Mouse (Mus musculus) urinary bladder, postnatal 10 days (tissue): ENCODE results near the gene Vmn1r188.
"Not testable (repeated sequence)": the region's sequence is repeated elsewhere in the genome, so short reads cannot be mapped to it uniquely, and the experiment has no call there.

ENCODE experiments used
- DNase-seq: peaks from one replicate; pipeline ENCODE4 v3.0.0; 2022; ENCODE audit warnings: low spot score

Vmn1r188 gene

GRCm38 (mm10) chr13:22049737-22050440 lies 34.4 kb upstream of the Vmn1r188 start:
- DNase-seq = no peak

DNA sequence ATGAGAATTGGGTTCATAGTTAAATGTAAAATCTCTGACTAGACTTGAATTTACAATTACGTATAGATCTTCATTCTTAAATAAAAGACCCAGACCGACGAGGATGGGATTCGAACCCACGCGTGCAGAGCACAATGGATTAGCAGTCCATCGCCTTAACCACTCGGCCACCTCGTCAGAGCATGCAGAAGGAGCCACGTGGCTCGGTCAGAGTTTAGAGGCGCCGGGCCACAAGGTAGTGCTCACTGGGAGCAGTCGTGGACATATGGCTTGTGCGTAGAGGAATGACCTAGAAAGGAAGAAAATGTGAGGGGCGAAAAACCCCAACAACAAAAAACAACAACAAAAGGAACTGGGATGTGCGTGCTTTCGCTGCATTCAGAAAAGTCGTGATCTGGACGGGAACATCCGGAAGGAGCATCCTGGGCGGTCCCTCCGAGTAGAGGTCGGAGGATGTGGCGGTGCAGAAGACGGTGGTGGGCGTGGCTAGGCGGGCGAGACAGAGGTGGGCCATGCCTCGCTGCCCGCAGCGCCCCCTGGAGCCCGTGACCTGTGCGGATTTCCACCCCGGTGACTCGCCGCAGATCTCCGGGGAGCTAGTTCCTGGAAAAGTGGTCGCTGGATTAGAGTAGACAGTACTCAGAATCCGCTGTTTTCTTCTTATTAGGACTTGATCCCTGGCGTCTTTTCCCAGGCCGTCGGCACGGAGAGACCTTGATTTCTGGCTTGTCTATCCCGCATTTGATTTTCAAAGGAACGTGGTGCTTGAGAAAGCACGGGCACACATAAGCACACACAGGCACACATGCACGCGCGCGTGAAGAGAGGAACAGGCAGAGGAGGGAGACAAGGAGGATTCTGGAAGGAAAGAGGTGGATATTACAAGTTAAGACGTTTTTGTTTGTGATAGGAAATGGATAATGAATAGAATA lies 33.4 kb upstream of the Vmn1r188 start:
- peak; percentile 60 for DNase-seq

DNA sequence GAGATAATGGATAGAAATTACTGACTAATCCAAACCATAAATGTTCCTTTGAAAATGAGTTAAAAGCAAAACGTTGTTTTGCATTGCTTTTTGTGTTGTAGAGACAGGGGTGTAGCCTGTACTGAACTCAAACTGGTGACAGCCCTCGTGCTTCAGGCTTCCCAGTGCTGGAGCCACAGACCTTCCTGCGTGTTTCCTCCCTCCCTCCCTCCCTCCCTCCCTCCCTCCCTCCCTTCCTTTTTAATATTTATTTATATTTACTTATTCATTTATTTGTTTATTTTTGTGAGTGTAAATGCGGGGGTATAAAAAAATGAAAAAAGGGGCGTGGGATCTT lies 32.7 kb upstream of the Vmn1r188 start:
- no peak for DNase-seq

DNA sequence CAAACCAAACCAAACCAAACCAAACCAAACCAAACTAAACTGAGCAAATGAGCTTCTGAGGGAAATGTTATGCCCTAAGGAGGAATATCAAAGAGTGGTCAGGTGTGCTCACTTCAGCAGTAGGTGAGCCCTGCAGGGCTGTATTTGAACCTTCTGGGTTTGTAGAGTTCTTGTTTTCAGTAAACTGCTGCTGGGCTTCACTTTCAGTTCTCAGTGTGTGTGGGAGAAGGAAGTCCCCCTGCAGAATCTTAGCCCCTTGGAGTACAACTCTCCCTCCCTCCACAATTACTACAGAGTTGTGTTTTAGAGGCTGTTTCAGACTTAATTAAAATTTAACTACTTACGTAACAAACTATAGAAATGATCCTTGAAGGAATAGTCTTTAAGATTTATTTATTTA lies 30.5 kb upstream of the Vmn1r188 start:
- no peak for DNase-seq

- DNase-seq = no peak
These were observed 22.8 kb upstream of the Vmn1r188 start for GRCm38 (mm10) chr13:22061422-22061821.

- DNase-seq = no peak
These were observed 20.8 kb upstream of the Vmn1r188 start for GRCm38 (mm10) chr13:22063468-22063867.

- DNase-seq = not testable (repeated sequence)
These were observed 21.5 kb downstream of the Vmn1r188 start, which contains the start of gene Vmn1r189 for GRCm38 (mm10) chr13:22105724-22106123. Gene Vmn1r189 (minus strand): TSS chr13:22105824.

GRCm38 (mm10) chr13:22136495-22137293 lies 52.5 kb downstream of the Vmn1r188 start:
- not testable (repeated sequence) for DNase-seq
